Mouse (Mus musculus): ENCODE measurements around the gene St6galnac3.

GRCm38 (mm10) chr3:153682303-153682702 is 42.7 kb downstream of the St6galnac3 start:
- TF ChIP-seq CTCF (IDR thresholded peaks at IDR 0.05; ENCODE audit: low read depth) (no peak), EP300 (optimal IDR thresholded peaks at IDR 0.05) (no peak)
